Mouse (Mus musculus) embryonic facial prominence, embryonic 11.5 days (tissue): Measurements from ENCODE around the gene Gm10722. TPM values are rescaled to one million over a fixed set of nuclear protein-coding genes. Genes with fewer than 3 reads are reported as not detected.
"Not testable (repeated sequence)": the region's sequence is repeated elsewhere in the genome, so short reads cannot be mapped to it uniquely, and the experiment has no call there.

Experiments used
- ATAC-seq: fragments of 200-750 bp; cut with Nextera tagmentation; replicated peaks from 2 replicates; pipeline ENCODE4 v1.8.0; 2017; ENCODE audit warnings: low read depth; ENCODE audit not compliant: insufficient number of reproducible peaks, low FRiP score, low TSS enrichment
- DNase-seq: peaks from one replicate; pipeline ENCODE4 v3.0.0-alpha.2; 2015; ENCODE audit warnings: low spot score
- H3K27ac ChIP-seq: fragments of 300-500 bp; sonication (generic); replicated peaks from 2 replicates; pipeline ENCODE4 v1.5.1; 2014; ENCODE audit warnings: mild to moderate bottlenecking, low read depth, low read length, control low read depth
- H3K27me3 ChIP-seq: fragments of 300-500 bp; sonication (generic); 2 replicates; pipeline ENCODE4 v1.6.1; 2014; ENCODE audit warnings: mild to moderate bottlenecking, low read length, moderate library complexity, mixed read lengths; ENCODE audit not compliant: control insufficient read depth, insufficient read depth
- H3K36me3 ChIP-seq: fragments of 300-500 bp; sonication (generic); replicated peaks from 2 replicates; pipeline ENCODE4 v1.6.1; 2014; ENCODE audit warnings: low read depth, mild to moderate bottlenecking, low read length, moderate library complexity, mixed read lengths; ENCODE audit not compliant: control insufficient read depth, insufficient read depth
- H3K4me1 ChIP-seq: fragments of 300-500 bp; sonication (generic); 2 replicates; pipeline ENCODE4 v1.6.1; 2014; ENCODE audit warnings: low read length, mixed read lengths; ENCODE audit not compliant: control insufficient read depth, insufficient read depth
- H3K4me2 ChIP-seq: fragments of 300-500 bp; sonication (generic); 2 replicates; pipeline ENCODE4 v1.6.1; 2014; ENCODE audit warnings: low read depth, mild to moderate bottlenecking, control low read depth, low read length, moderate library complexity
- H3K4me3 ChIP-seq: fragments of 300-500 bp; sonication (generic); 2 replicates; pipeline ENCODE4 v1.5.1; 2014; ENCODE audit warnings: low read depth, low read length, control low read depth
- H3K9ac ChIP-seq: fragments of 300-500 bp; sonication (generic); replicated peaks from 2 replicates; pipeline ENCODE4 v1.6.1; 2014; ENCODE audit warnings: mild to moderate bottlenecking, control low read depth, low read length
- H3K9me3 ChIP-seq: fragments of 300-500 bp; sonication (generic); replicated peaks from 2 replicates; pipeline ENCODE4 v1.6.1; 2016; ENCODE audit warnings: mild to moderate bottlenecking, low read length, inconsistent platforms, mixed read lengths; ENCODE audit not compliant: control insufficient read depth
- WGBS: fragments of 180-500 bp; shearing (Covaris S2); extraction: QIAGEN DNeasy Blood & Tissue Kit; methylation state at CpG from one replicate; pipeline ENCODE4 v1.1.7; 2014; 5-methylcytosine and 5-hydroxymethylcytosine counted together
- microRNA-seq: library from miRNA; unstranded; fragments of <30 nt; microRNA quantifications from one replicate; pipeline ENCODE4, GENCODE M21; 2016; ENCODE audit warnings: borderline number of aligned reads
- polyA plus RNA-seq: library from polyadenylated mRNA; unstranded; fragments of >200 nt; fragmentation: Nextera tagmentation; extraction: Ambion mirVana; gene quantifications from 2 replicates; pipeline ENCODE4 v1.2.1, GENCODE M21; 2014

The Gm10722 gene
- polyA plus RNA-seq, 1 experiment from 2014 or later, result not detected

GRCm38 (mm10) chr9:3027200-3027599 is 26.5 kb downstream of the Gm10722 start:
- H3K36me3 ChIP-seq, H3K27me3 ChIP-seq, H3K9ac ChIP-seq, H3K4me3 ChIP-seq, ATAC-seq, H3K9me3 ChIP-seq, H3K27ac ChIP-seq, H3K4me1 ChIP-seq, H3K4me2 ChIP-seq: not testable (repeated sequence)
- WGBS, result 73% methylated on average over 9 of the region's 9 CpGs
- DNase-seq, result peak; percentile 68

- H3K4me3 ChIP-seq, H3K27ac ChIP-seq, H3K9ac ChIP-seq, H3K36me3 ChIP-seq, H3K27me3 ChIP-seq, H3K4me2 ChIP-seq, H3K4me1 ChIP-seq, H3K9me3 ChIP-seq, ATAC-seq, DNase-seq: not testable (repeated sequence)
- WGBS, result 64% methylated on average over 11 of the region's 16 CpGs
Observed at GRCm38 (mm10) chr9:3029276-3030000, 28.7 kb downstream of the Gm10722 start.

- H3K27ac ChIP-seq, H3K4me1 ChIP-seq, H3K4me3 ChIP-seq, H3K9me3 ChIP-seq, H3K27me3 ChIP-seq, H3K9ac ChIP-seq, H3K4me2 ChIP-seq, ATAC-seq, H3K36me3 ChIP-seq: not testable (repeated sequence)
- 68% methylated on average over 2 of the region's 10 CpGs for WGBS
- peak; percentile 93 for DNase-seq
Observed at GRCm38 (mm10) chr9:3030677-3031318, 30.1 kb downstream of the Gm10722 start.

- H3K4me2 ChIP-seq, H3K4me1 ChIP-seq, H3K27ac ChIP-seq, ATAC-seq, H3K9ac ChIP-seq, H3K4me3 ChIP-seq, DNase-seq, H3K27me3 ChIP-seq, H3K9me3 ChIP-seq, H3K36me3 ChIP-seq: not testable (repeated sequence)
- no CpG with 5 or more reads among the region's 8 CpGs for WGBS
Observed at GRCm38 (mm10) chr9:3034299-3034698, 33.6 kb downstream of the Gm10722 start, which contains the start of gene Gm17535. TSS of gene Gm17535 (plus strand) at chr9:3034599.

GRCm38 (mm10) chr9:3036577-3036976 is 35.9 kb downstream of the Gm10722 start, which contains the start of gene Gm10715:
TSS of gene Gm10715 (plus strand) at chr9:3036877.
- not testable (repeated sequence) for DNase-seq, ATAC-seq, H3K4me2 ChIP-seq, H3K9me3 ChIP-seq, H3K27ac ChIP-seq, H3K9ac ChIP-seq, H3K36me3 ChIP-seq, H3K4me3 ChIP-seq, H3K27me3 ChIP-seq, H3K4me1 ChIP-seq
- WGBS, result 70% methylated on average over 6 of the region's 8 CpGs

- not testable (repeated sequence) for H3K27ac ChIP-seq, H3K9me3 ChIP-seq, H3K4me2 ChIP-seq, H3K36me3 ChIP-seq, H3K9ac ChIP-seq, H3K4me3 ChIP-seq, H3K4me1 ChIP-seq, ATAC-seq, H3K27me3 ChIP-seq
- WGBS, result 63% methylated on average over 4 of the region's 4 CpGs
- DNase-seq, result peak; percentile 0
Observed at GRCm38 (mm10) chr9:3038161-3038560, 37.4 kb downstream of the Gm10722 start.

Small RNA genes within 50 kb of the gene (microRNA-seq; reads per million reads assigned to microRNA genes)
- not detected for gene Mir101c

Other genes with a start within 250 kb of the Gm10722 start
- gene Gm11168, start 2.4 kb downstream of the Gm10722 start, polyA plus RNA-seq, result not detected in 2 replicates
- gene Gm10721, start 12.2 kb downstream of the Gm10722 start, polyA plus RNA-seq, result not detected in 2 replicates
- not detected in 2 replicates for gene Gm10720, start 14.7 kb downstream of the Gm10722 start, polyA plus RNA-seq
- gene Gm10719, start 16.5 kb downstream of the Gm10722 start, polyA plus RNA-seq, result not detected in 2 replicates
- not detected in 2 replicates for gene Gm10718, start 22.6 kb downstream of the Gm10722 start, polyA plus RNA-seq
- gene Gm10717, start 24.5 kb downstream of the Gm10722 start, polyA plus RNA-seq, result not detected in 2 replicates
- not detected in 2 replicates for gene Gm17535, start 33.7 kb downstream of the Gm10722 start, polyA plus RNA-seq
- gene Gm10715, start 36.0 kb downstream of the Gm10722 start, polyA plus RNA-seq, result not detected in 2 replicates